9 mouse cellular contexts compared by ENCODE assay signal in the genomic region with DNA sequence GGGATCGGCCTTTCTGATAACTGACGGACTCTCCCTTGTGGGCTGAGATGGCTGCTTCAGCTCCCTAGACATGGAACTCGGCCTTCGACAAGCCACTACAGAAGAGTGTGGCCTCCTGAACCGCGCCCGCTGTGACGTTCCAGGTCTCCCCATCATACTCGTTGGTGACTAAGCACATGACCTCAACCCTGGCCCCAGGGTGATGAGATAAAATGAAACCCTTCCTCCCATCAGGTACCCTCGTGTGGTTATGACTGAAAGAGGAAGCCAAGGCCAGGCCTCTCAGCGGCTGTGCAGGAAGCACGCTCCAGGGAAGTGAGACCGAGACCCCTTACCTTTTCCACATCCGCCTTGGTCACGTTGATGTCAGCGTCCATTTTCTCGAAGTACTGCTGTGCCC. TPM values are rescaled to one million over a fixed set of nuclear protein-coding genes. Genes with fewer than 3 reads are reported as not detected.
DNase-seq lines count a peak whose midpoint lies in the region; ATAC-seq and TF ChIP-seq lines count a peak whose summit lies in the region.
"Had no signal": no experiment of that assay in that cellular context is flagged by ENCODE, and none has a peak within 500 bp of the region (broad histone marks: within the 10 kb centered on the region; RNA-seq: fewer than 3 reads in every experiment).

No protein-coding gene starts in this region.

- H3K9ac ChIP-seq in lung, postnatal 0 days (replicated peaks; ENCODE audit: low read depth) = no peak overlapping the region
- no peak overlapping the region for H3K9ac ChIP-seq in stomach, postnatal 0 days (ENCODE audit: low read length)
- H3K9ac ChIP-seq: lung, embryonic 15.5 days had no signal

- 80% methylated on average over 17 of the region's 17 CpGs for WGBS in lung, postnatal 0 days
- 81% methylated on average over 17 of the region's 17 CpGs for WGBS in stomach, postnatal 0 days

- peaks cover 6% of the 10 kb centered on the region; the same call in 1 of the 2 replicates for H3K4me1 ChIP-seq in lung, postnatal 0 days (ENCODE audit: insufficient read depth, low read depth, low read length)
- no peaks in the 10 kb centered on the region for H3K4me1 ChIP-seq in stomach, postnatal 0 days (replicated peaks; ENCODE audit: control insufficient read depth, insufficient read depth)

- no peak for TF ChIP-seq CTCF in lung, postnatal 0 days (IDR thresholded peaks at IDR 0.05)
- TF ChIP-seq CTCF in stomach, postnatal 0 days (IDR thresholded peaks at IDR 0.05; ENCODE audit: low read depth) = no peak

- ATAC-seq in lung, postnatal 0 days = peak; percentile 25; the same call in 1 of the 2 replicates
- peak; percentile 56; the same call in 1 of the 2 replicates for ATAC-seq in stomach, postnatal 0 days (ENCODE audit: low FRiP score, low TSS enrichment)

- H3K27ac ChIP-seq in lung, postnatal 0 days (ENCODE audit: low read length) = no peak overlapping the region
- H3K27ac ChIP-seq in stomach, postnatal 0 days (replicated peaks) = no peak overlapping the region
- H3K27ac ChIP-seq: lung, embryonic 15.5 days had no signal

- no peak overlapping the region for H3K4me2 ChIP-seq in lung, postnatal 0 days (replicated peaks; ENCODE audit: low read depth, low read length)
- no peak overlapping the region for H3K4me2 ChIP-seq in stomach, postnatal 0 days (replicated peaks; ENCODE audit: low read depth)
- H3K4me2 ChIP-seq: lung, embryonic 15.5 days had no signal

- intact Hi-C loops in left cerebral cortex, postnatal 10 days (cut with DNase I) = no loop called here

- peaks cover 8% of the 10 kb centered on the region; the same call in 1 of the 2 replicates for H3K36me3 ChIP-seq in lung, postnatal 0 days (ENCODE audit: insufficient read depth, low read length)
- peaks cover 19% of the 10 kb centered on the region for H3K36me3 ChIP-seq in stomach, postnatal 0 days (ENCODE audit: control insufficient read depth, insufficient read depth, low read length)

- no peak for TF ChIP-seq EP300 in lung, postnatal 0 days (IDR thresholded peaks at IDR 0.05)
- TF ChIP-seq EP300 in stomach, postnatal 0 days (optimal IDR thresholded peaks at IDR 0.05) = no peak

- peak; percentile 40 for DNase-seq in lung, postnatal 0 days (ENCODE audit: low spot score)
- DNase-seq in lung, postnatal 14 days = no peak
- peak; percentile 78 for DNase-seq in c-Kit-positive CD71-negative TER-119-negative erythroid progenitor cells, embryonic 14.5 days (ENCODE audit: low read depth)
- DNase-seq in lung, postnatal 36 days = peak; percentile 71
- no peak for DNase-seq in stomach, postnatal 0 days (ENCODE audit: low spot score)
- DNase-seq in ovary, postnatal 36 days (ENCODE audit: low spot score) = no peak
- no peak for DNase-seq in left cerebral cortex, postnatal 10 days (ENCODE audit: extremely low spot score in 1 of 2, low spot score in 2 of 2)
- DNase-seq: kidney, adult 11 months had no signal

- H3K4me3 ChIP-seq in lung, postnatal 0 days (ENCODE audit: low read depth, low read length) = no peak overlapping the region
- no peak overlapping the region for H3K4me3 ChIP-seq in stomach, postnatal 0 days (ENCODE audit: low read depth, low read length)
- H3K4me3 ChIP-seq: lung, embryonic 15.5 days had no signal

- H3K9me3 ChIP-seq in lung, postnatal 0 days (ENCODE audit: low read length) = no peaks in the 10 kb centered on the region
- H3K9me3 ChIP-seq in stomach, postnatal 0 days (ENCODE audit: control insufficient read depth, low read length) = no peaks in the 10 kb centered on the region
- H3K9me3 ChIP-seq: lung, embryonic 15.5 days had no signal

- no peaks in the 10 kb centered on the region for H3K27me3 ChIP-seq in lung, postnatal 0 days (replicated peaks; ENCODE audit: insufficient read depth, low read length)
- H3K27me3 ChIP-seq in stomach, postnatal 0 days (ENCODE audit: control insufficient read depth, insufficient read depth, low read length) = no peaks in the 10 kb centered on the region
- H3K27me3 ChIP-seq: lung, embryonic 15.5 days had no signal

RNA-seq across cellular contexts. Expression of a gene that starts 59.2 kb away (rescaled TPM):
- polyA plus RNA-seq in lung, postnatal 0 days (2015; fragmentation: Nextera tagmentation; extraction: Ambion mirVana) = 7.2 and 10.0 TPM in 2 replicates
- polyA plus RNA-seq in stomach, postnatal 0 days (2015; fragmentation: Nextera tagmentation; extraction: Ambion mirVana) = 15.7 and 16.3 TPM in 2 replicates
- total RNA-seq in left cerebral cortex, postnatal 10 days (2021) = 10 to 100 TPM; 71.9 to 72.8 TPM

Comparison
In these comparisons a context has a peak if more than half of its experiments do, and no peak if none do; other contexts are left out.
1. DNase-seq: peak in lung, postnatal 0 days (single experiment), c-Kit-positive CD71-negative TER-119-negative erythroid progenitor cells, embryonic 14.5 days (single experiment) and lung, postnatal 36 days (single experiment); none in lung, postnatal 14 days (single experiment), stomach, postnatal 0 days (single experiment), ovary, postnatal 36 days (single experiment) and left cerebral cortex, postnatal 10 days (0 of 2).